Mouse (Mus musculus): ENCODE measurements around the gene Olfr31. TPM values are rescaled to one million over a fixed set of nuclear protein-coding genes. Genes with fewer than 3 reads are reported as not detected.

The Olfr31 gene
- polyA plus RNA-seq, 1 experiment from 2014 or later = not detected

- no peak overlapping the region for H3K4me3 ChIP-seq
- 94% methylated on average over 29 of the region's 29 CpGs for WGBS
- peaks cover 48% of the 10 kb centered on the region for H3K36me3 ChIP-seq
- peaks cover 53% of the 10 kb centered on the region for H3K9me3 ChIP-seq (replicated peaks)
- H3K27me3 ChIP-seq (ENCODE audit: low read depth, poor library complexity, severe bottlenecking) = no peaks in the 10 kb centered on the region
- H3K4me1 ChIP-seq = peaks cover 4% of the 10 kb centered on the region; the same call in 1 of the 2 replicates
- DNase-seq (ENCODE audit: low spot score) = no peak
- no peak overlapping the region for H3K27ac ChIP-seq
Observed at GRCm38 (mm10) chr14:14350263-14351147, 27.9 kb downstream of the Olfr31 start.

- Histone ChIP-seq H3K4me3 (no peak overlapping the region), H3K9me3 (replicated peaks) (peaks cover 53% of the 10 kb centered on the region), H3K27ac (no peak overlapping the region), H3K36me3 (peaks cover 48% of the 10 kb centered on the region), H3K27me3 (ENCODE audit: low read depth, poor library complexity, severe bottlenecking) (no peaks in the 10 kb centered on the region), H3K4me1 (peaks cover 4% of the 10 kb centered on the region; the same call in 1 of the 2 replicates)
- 98% methylated on average over 7 of the region's 7 CpGs for WGBS
- peak; percentile 32 for DNase-seq (ENCODE audit: low spot score)
Observed at GRCm38 (mm10) chr14:14351148-14351455, 28.5 kb downstream of the Olfr31 start.

- H3K4me1 ChIP-seq = no peaks in the 10 kb centered on the region
- no peak overlapping the region for H3K4me3 ChIP-seq
- no peak for DNase-seq (ENCODE audit: low spot score)
- peaks cover 48% of the 10 kb centered on the region for H3K36me3 ChIP-seq
- 93% methylated on average over 9 of the region's 9 CpGs for WGBS
- H3K9me3 ChIP-seq (replicated peaks) = peaks cover 51% of the 10 kb centered on the region
- no peaks in the 10 kb centered on the region for H3K27me3 ChIP-seq (ENCODE audit: low read depth, poor library complexity, severe bottlenecking)
- H3K27ac ChIP-seq = no peak overlapping the region
Observed at GRCm38 (mm10) chr14:14351721-14352590, 29.3 kb downstream of the Olfr31 start.

- Histone ChIP-seq H3K4me3 (no peak overlapping the region), H3K36me3 (peaks cover 48% of the 10 kb centered on the region), H3K9me3 (replicated peaks) (peaks cover 45% of the 10 kb centered on the region), H3K4me1 (no peaks in the 10 kb centered on the region), H3K27me3 (ENCODE audit: low read depth, poor library complexity, severe bottlenecking) (no peaks in the 10 kb centered on the region), H3K27ac (no peak overlapping the region)
- no peak for DNase-seq (ENCODE audit: low spot score)
- WGBS = 86% methylated on average over 6 of the region's 6 CpGs
Observed at GRCm38 (mm10) chr14:14352606-14353005, 30.0 kb downstream of the Olfr31 start.

- no peak overlapping the region for H3K27ac ChIP-seq
- peaks cover 44% of the 10 kb centered on the region for H3K9me3 ChIP-seq (replicated peaks)
- H3K27me3 ChIP-seq (ENCODE audit: low read depth, poor library complexity, severe bottlenecking) = no peaks in the 10 kb centered on the region
- no peaks in the 10 kb centered on the region for H3K4me1 ChIP-seq
- DNase-seq (ENCODE audit: low spot score) = no peak
- 94% methylated on average over 7 of the region's 7 CpGs for WGBS
- no peak overlapping the region for H3K4me3 ChIP-seq
- peaks cover 43% of the 10 kb centered on the region for H3K36me3 ChIP-seq
Observed at GRCm38 (mm10) chr14:14353081-14353732, 30.6 kb downstream of the Olfr31 start.

- Histone ChIP-seq H3K36me3 (peaks cover 36% of the 10 kb centered on the region), H3K9me3 (replicated peaks) (peaks cover 37% of the 10 kb centered on the region), H3K27ac (no peak overlapping the region), H3K4me3 (no peak overlapping the region), H3K27me3 (ENCODE audit: low read depth, poor library complexity, severe bottlenecking) (no peaks in the 10 kb centered on the region), H3K4me1 (no peaks in the 10 kb centered on the region)
- 94% methylated on average over 8 of the region's 8 CpGs for WGBS
- peak; percentile 27 for DNase-seq (ENCODE audit: low spot score)
Observed at GRCm38 (mm10) chr14:14353740-14354510, 31.3 kb downstream of the Olfr31 start.

- DNase-seq (ENCODE audit: low spot score) = peak; percentile 28
- Histone ChIP-seq H3K4me1 (no peaks in the 10 kb centered on the region), H3K27me3 (ENCODE audit: low read depth, poor library complexity, severe bottlenecking) (no peaks in the 10 kb centered on the region), H3K27ac (no peak overlapping the region), H3K4me3 (no peak overlapping the region), H3K9me3 (replicated peaks) (peaks cover 29% of the 10 kb centered on the region), H3K36me3 (peaks cover 28% of the 10 kb centered on the region)
- 94% methylated on average over 13 of the region's 13 CpGs for WGBS
Observed at GRCm38 (mm10) chr14:14354511-14355359, 32.1 kb downstream of the Olfr31 start.

GRCm38 (mm10) chr14:14355360-14355646 lies 32.7 kb downstream of the Olfr31 start:
- DNase-seq (ENCODE audit: low spot score) = no peak
- Histone ChIP-seq H3K27ac (no peak overlapping the region), H3K4me3 (no peak overlapping the region), H3K27me3 (ENCODE audit: low read depth, poor library complexity, severe bottlenecking) (no peaks in the 10 kb centered on the region), H3K36me3 (peaks cover 22% of the 10 kb centered on the region), H3K9me3 (replicated peaks) (peaks cover 23% of the 10 kb centered on the region), H3K4me1 (no peaks in the 10 kb centered on the region)
- 89% methylated on average over 8 of the region's 8 CpGs for WGBS

Other genes starting within 250 kb of the Olfr31 start
- gene Psmd6, start 201.8 kb upstream of the Olfr31 start, polyA plus RNA-seq (2016; fragmentation: Nextera tagmentation; extraction: Ambion mirVana) = 292 and 302 TPM in 2 replicates
- not detected in 2 replicates for gene Olfr720, start 136.0 kb upstream of the Olfr31 start, polyA plus RNA-seq (2016; fragmentation: Nextera tagmentation; extraction: Ambion mirVana)
- 2.9 and 4.1 TPM in 2 replicates for gene Il3ra, start 23.4 kb downstream of the Olfr31 start, polyA plus RNA-seq (2016; fragmentation: Nextera tagmentation; extraction: Ambion mirVana)
- not detected in 2 replicates for gene Olfr721-ps1, start 78.5 kb downstream of the Olfr31 start, polyA plus RNA-seq (2016; fragmentation: Nextera tagmentation; extraction: Ambion mirVana)

Data from limb, embryonic 10.5 days (tissue).